Mouse (Mus musculus) bone marrow, adult 2 months (tissue): ENCODE results near the gene Uqcr10. TPM values are rescaled to one million over a fixed set of nuclear protein-coding genes. Genes with fewer than 3 reads are reported as not detected.

Experiments used
- H3K27ac ChIP-seq: fragments of 200-500 bp; 2 replicates; pipeline ENCODE4 v1.5.1; 2012; ENCODE audit warnings: low read depth, mild to moderate bottlenecking, control low read depth, inconsistent platforms, low read length; ENCODE audit not compliant: control insufficient read depth, poor library complexity, insufficient read depth
- H3K4me1 ChIP-seq: fragments of 200-500 bp; 2 replicates; pipeline ENCODE4 v1.6.1; 2011; ENCODE audit warnings: low read length; ENCODE audit not compliant: control insufficient read depth, insufficient read depth
- H3K4me3 ChIP-seq: fragments of 200-500 bp; replicated peaks from 2 replicates; pipeline ENCODE3; 2011; ENCODE audit warnings: mild to moderate bottlenecking, low read depth, low read length, control low read depth; ENCODE audit not compliant: control insufficient read depth
- CTCF ChIP-seq: fragments of 200-500 bp; IDR thresholded peaks from 2 replicates; pipeline ENCODE4 v1.5.1; 2011; ENCODE audit warnings: low read length, control low read depth; ENCODE audit not compliant: control insufficient read depth, insufficient read depth
- POLR2A ChIP-seq: fragments of 200-500 bp; IDR thresholded peaks from 2 replicates; pipeline ENCODE4 v1.6.1; 2011; ENCODE audit warnings: low read depth, mild to moderate bottlenecking, control low read depth, low read length, borderline replicate concordance; ENCODE audit not compliant: control insufficient read depth
- WGBS: fragments of 180-500 bp; shearing (Covaris S2); methylation state at CpG from one replicate; pipeline ENCODE4 v1.1.7; 2018; 5-methylcytosine and 5-hydroxymethylcytosine counted together
- polyA plus RNA-seq: library from polyadenylated mRNA; stranded (reverse); fragments of >200 nt; gene quantifications from 2 replicates; pipeline ENCODE4 v1.2.4, GENCODE M21; 2011; ENCODE audit warnings: low replicate concordance; ENCODE audit not compliant: missing spikeins, insufficient read depth, insufficient read length

The Uqcr10 gene
- polyA plus RNA-seq, 1 experiment: 240 TPM

DNA sequence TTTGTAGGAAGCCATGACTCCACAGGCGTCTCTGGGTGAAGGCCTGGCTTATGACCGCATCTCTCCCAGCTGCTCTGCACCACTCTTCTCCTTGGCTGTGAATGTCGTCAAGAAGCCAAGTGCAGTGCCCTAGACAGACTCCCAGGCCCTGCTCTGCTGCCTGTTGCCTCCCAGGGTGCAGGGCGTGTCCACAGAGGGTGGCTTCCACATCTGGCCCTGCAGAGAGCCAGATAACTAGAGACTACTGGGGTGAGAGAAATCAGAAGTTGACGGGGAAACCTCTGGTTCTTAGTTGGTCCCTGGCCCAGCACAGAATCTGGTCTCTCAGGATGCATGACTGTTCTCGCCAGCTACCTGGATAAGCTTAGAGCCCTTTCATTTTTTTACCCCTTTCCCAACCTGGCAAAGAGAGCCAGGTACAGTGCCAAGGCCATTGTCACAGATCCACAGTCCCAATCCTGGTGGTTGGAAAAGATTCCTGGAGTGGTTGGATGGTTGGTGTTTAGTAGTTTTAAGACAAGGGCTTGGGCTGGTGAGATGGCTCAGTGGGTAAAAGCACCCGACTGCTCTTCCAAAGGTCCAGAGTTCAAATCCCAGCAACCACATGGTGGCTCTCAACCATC is 26.8 kb downstream of the Uqcr10 start:
- H3K27ac ChIP-seq: peak overlapping the region; percentile 66
- no peak overlapping the region for H3K4me3 ChIP-seq
- no peak for TF ChIP-seq POLR2A
- no peak for TF ChIP-seq CTCF
- peaks cover 1% of the 10 kb centered on the region; the same call in 1 of the 2 replicates for H3K4me1 ChIP-seq
- WGBS: 75% methylated on average over 7 of the region's 7 CpGs

GRCm38 (mm10) chr11:4675693-4676092 is 28.4 kb downstream of the Uqcr10 start:
- 91% methylated on average over 6 of the region's 6 CpGs for WGBS
- no peak overlapping the region for H3K4me3 ChIP-seq
- H3K4me1 ChIP-seq: peaks cover 3% of the 10 kb centered on the region
- no peak for TF ChIP-seq POLR2A
- TF ChIP-seq CTCF: no peak
- H3K27ac ChIP-seq: no peak overlapping the region

- Histone ChIP-seq H3K27ac (no peak overlapping the region), H3K4me1 (peaks cover 3% of the 10 kb centered on the region), H3K4me3 (no peak overlapping the region)
- no peak for TF ChIP-seq POLR2A
- TF ChIP-seq CTCF: no peak
- 89% methylated on average over 6 of the region's 6 CpGs for WGBS
Measured at GRCm38 (mm10) chr11:4675126-4675562, 29.0 kb downstream of the Uqcr10 start.

GRCm38 (mm10) chr11:4674593-4674992 is 29.5 kb downstream of the Uqcr10 start:
- Histone ChIP-seq H3K4me1 (peaks cover 3% of the 10 kb centered on the region), H3K27ac (no peak overlapping the region), H3K4me3 (no peak overlapping the region)
- TF ChIP-seq POLR2A (no peak), CTCF (no peak)
- WGBS: 67% methylated on average over 1 of the region's 1 CpGs

- 75% methylated on average over 4 of the region's 4 CpGs for WGBS
- Histone ChIP-seq H3K4me1 (peaks cover 3% of the 10 kb centered on the region), H3K4me3 (no peak overlapping the region), H3K27ac (no peak overlapping the region)
- TF ChIP-seq CTCF (no peak), POLR2A (no peak)
Measured at GRCm38 (mm10) chr11:4671736-4672135, 32.4 kb downstream of the Uqcr10 start.

- no peak for TF ChIP-seq POLR2A
- no peak for TF ChIP-seq CTCF
- H3K27ac ChIP-seq: no peak overlapping the region
- H3K4me3 ChIP-seq: no peak overlapping the region
- 93% methylated on average over 11 of the region's 11 CpGs for WGBS
- peaks cover 2% of the 10 kb centered on the region for H3K4me1 ChIP-seq
Measured at GRCm38 (mm10) chr11:4662496-4662878, 41.7 kb downstream of the Uqcr10 start.

- peaks cover 2% of the 10 kb centered on the region for H3K4me1 ChIP-seq
- WGBS: 90% methylated on average over 10 of the region's 10 CpGs
- H3K27ac ChIP-seq: no peak overlapping the region
- H3K4me3 ChIP-seq: no peak overlapping the region
- TF ChIP-seq CTCF (no peak), POLR2A (no peak)
Measured at GRCm38 (mm10) chr11:4661871-4662495, 42.2 kb downstream of the Uqcr10 start.

DNA sequence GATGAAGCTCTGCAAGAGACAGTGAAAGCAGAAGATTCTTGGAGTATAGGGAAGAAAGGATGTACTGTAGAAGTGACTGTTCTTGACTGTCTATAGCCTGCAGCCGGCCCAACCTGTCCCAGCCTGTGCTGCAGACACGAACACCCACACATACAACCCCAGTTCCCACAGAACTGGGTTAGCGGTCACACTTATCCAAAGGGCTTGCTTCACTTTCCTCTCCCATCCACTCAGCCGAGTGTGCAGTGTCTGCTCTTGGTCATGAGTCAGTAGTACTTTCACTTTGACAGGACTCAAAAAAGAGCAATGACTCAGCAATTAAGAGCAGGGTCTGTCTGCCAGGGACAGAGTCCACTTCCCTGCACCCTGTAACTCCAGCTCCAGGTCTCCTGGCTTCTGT is 42.8 kb downstream of the Uqcr10 start:
- 56% methylated on average over 4 of the region's 4 CpGs for WGBS
- TF ChIP-seq POLR2A (no peak), CTCF (no peak)
- Histone ChIP-seq H3K27ac (no peak overlapping the region), H3K4me1 (peaks cover 2% of the 10 kb centered on the region), H3K4me3 (no peak overlapping the region)
